Mouse (Mus musculus) right cerebral cortex, adult 18-20 months (tissue): ENCODE data around the gene Oxnad1.
"Not testable (repeated sequence)": the region's sequence is repeated elsewhere in the genome, so short reads cannot be mapped to it uniquely, and the experiment has no call there.

Experiments
- DNase-seq: peaks from one replicate; pipeline ENCODE4 v3.0.0; 2022; ENCODE audit warnings: mixed read lengths

The Oxnad1 gene

DNA sequence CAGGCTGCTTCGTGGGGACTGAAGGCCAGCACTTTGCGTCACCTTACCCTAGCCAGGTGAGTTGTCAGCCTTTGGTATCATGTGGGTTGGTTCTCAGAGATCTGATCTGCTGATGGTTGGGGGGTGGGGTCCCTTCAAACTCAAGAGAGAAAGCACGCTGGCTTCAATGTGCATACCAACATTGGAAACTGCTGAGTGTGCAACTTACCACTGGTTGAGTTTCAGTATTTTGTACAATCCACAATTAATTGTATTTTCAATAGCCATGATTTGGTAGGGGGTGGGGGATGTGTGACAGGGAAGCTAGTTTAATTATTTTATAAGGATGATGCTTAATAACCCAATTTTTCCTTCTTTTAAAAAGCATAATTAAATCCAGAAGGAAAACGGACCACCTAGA, 6.5 kb downstream of the Oxnad1 start:
- no peak for DNase-seq

DNA sequence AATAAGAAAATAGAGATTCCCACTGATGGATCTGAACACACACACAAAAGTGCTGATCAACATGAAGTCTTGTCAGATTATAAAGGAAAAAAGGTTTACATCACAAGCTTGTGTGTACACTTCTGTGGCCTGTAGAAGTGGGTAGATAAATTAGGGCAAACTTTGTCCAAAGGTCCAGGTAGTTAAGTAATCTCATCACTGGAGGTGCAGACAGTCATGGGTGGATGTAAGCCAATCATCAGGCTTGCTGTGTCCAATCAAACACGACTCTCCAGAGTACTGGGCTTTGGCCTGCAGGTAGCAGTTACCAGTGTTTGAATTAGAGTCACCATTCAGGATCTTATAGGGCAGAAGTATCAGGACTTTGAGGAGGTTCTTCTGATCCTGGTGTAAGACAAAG, 7.8 kb downstream of the Oxnad1 start:
- DNase-seq = no peak

DNA sequence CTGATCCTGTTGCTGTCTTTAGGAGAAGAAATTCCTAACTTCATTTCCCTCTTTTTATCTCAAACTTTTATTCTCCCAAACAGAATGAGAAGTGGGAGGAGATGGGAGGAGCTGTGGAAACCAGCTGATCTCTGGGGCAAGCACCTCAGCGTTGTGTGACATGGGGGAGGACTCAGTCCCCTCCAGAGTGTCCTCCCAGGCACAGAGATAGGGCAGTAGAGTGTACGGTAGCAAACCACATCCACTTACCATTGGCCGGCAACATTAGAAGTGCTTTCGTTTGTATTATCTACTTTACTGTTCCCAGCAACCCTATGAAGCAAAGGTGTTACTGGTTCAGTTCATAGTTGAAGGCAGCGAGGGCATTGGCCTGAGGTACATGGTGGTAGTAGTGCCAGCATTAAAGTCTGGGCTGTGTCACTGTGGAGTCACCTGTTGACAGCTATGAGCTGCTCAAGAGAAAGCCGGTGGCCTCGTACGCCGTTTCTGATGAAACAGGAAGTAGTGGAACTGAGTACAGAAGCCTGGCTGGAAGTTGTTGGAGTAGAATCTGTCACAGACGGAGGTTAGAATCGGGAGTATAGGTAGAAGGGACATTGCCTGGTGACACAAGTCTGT, 8.4 kb downstream of the Oxnad1 start:
- no peak for DNase-seq

DNA sequence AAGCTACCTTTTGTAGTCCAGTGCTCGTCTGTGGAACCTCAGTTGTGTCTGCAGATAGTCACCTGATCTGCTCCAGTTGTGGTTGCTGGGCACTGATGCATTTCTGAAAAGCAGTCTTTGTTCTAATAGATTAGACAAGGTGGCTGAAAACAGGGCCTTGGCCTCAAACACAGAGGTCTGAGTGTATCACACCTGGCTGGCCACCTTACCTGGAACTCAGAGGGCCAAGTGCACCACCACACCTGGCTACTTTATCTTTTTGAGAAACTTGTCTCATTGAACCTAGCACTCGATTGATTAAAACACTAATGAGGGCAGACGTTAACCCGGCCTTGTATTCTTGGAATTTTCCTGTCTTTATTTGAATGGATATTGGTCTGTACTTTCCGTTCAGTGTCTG, 10.5 kb downstream of the Oxnad1 start:
- no peak for DNase-seq

DNA sequence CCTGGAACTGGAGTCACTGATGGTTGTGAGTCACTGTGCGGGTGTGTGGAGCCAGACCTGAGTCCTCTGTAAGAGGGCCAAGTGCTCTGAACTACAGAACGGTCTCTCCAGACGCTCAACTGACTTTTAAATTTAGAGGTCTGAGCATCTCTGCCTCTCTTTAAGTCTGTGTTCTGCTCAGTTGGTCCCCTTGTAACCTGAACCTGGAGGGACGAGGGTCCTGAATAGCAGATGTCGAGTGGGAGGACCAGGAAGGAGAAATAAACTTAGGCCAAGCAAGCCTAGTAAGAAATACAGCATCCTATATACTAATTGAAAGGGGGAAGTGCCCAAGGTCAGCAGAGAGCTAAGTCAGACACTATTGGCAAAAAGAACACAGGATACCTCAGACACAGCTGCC, 11.6 kb downstream of the Oxnad1 start:
- DNase-seq = no peak

DNA sequence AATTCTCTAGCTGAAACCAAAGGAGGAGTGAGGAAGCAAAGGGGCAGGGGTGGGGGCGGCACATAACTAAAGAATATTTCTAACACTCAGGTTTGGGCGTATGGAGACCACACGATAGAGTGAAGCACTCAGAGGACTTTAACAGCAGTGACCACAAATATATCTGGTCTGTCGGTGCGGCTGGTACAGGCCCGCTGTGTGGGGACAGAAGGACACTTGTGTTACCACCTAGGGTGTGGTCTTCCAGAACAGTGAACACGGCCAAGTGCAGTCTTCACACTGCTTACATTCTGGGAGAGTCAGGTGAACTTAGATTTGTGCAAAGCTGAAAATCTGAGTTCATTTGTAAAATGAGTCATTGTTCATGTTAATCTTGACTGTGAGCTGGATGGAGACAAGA, 12.5 kb downstream of the Oxnad1 start:
- no peak for DNase-seq

DNA sequence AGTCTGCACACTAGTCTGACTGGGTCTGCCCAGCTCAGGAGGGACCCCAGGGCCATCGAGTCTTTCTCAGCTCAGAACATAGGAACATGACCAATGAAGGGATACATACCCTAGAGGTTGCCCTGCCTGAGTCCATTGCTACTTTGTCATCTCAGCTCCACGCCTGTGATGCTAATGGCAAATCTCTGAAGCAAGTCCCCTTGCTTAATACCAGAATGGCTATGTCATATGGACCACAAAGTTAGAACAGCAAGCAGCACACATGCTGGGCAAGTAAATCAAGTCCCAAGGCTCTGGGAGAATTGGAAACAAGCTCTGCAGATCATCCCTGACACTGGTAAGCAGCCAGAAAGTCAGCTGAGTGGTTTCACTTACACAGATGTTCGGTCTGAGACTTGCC, 13.8 kb downstream of the Oxnad1 start:
- DNase-seq = no peak

DNA sequence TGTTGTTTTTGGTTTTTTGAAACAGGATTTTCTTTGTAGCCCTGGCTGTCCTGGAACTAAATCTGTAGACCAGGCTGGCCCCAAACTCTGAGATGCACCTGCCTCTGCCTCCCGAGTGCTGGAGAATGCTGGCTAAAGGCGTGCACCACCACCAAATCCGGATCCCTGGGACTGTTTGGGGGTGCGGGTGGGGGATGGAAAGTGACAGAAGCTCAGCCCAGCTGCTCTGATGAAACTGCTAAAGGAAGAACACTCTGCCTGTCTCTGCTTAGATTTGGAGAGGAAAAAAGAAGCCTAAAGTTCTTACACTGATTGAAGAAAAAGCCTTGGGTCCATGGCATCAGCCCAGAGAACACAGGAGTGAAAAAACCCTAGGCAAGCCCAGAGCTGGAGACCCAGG, 18.4 kb downstream of the Oxnad1 start:
- DNase-seq = no peak

DNA sequence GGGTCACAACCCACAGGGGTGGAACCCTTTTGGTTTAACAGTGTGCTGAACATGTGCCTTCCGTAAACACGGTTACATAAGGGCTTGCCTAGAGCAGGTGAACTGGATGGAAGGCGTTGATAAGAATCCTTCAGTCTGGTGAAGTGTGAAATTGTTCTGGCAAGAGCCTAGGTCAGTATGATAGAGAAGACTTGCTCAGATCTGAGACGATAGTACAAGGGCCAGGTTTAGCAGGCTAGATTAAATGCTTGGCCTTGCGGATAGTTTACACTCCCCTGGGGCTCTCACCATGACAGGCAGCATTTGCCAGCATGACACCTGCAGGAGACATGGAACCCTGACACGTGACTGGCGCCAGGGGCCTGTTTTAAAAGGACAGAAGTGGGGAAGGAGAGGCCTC, 20.5 kb downstream of the Oxnad1 start:
- no peak for DNase-seq

DNA sequence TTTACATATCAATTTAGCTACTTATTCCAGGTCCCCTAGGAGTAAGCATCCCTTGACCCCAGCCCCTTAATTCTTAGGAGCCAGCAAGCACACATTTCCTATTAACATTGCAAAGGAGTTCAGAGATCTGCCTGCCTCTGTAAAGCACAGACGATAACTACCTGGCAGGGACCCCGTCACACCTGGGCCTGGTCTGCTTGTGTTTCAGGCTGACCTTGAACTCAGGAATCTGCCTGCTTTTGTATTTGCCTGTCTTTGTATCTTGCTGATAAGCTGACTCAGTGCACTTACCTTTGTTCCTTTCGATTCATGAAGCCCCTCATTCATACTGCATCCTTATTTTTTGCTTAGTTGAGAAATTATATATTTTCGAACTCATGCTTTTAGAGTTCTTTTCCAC, 21.7 kb downstream of the Oxnad1 start:
- no peak for DNase-seq

DNA sequence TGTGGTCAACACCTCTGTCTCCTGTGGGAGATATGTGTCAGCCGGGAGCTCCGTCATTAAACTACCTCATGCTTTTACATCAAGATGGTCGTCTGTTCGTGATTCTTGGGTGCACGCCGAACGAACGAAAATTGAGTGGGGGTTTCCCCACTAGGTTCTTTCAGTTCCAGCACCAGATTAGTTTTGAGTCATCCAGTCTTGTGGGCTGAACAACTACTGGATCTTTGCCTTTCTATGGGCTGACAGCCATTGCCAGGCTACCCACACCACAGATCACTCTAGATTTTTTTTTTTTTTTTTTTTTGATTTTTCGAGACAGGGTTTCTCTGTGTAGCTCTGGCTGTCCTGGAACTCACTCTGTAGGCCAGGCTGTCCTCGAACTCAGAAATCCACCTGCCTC, 26.9 kb downstream of the Oxnad1 start:
- DNase-seq = not testable (repeated sequence)

DNA sequence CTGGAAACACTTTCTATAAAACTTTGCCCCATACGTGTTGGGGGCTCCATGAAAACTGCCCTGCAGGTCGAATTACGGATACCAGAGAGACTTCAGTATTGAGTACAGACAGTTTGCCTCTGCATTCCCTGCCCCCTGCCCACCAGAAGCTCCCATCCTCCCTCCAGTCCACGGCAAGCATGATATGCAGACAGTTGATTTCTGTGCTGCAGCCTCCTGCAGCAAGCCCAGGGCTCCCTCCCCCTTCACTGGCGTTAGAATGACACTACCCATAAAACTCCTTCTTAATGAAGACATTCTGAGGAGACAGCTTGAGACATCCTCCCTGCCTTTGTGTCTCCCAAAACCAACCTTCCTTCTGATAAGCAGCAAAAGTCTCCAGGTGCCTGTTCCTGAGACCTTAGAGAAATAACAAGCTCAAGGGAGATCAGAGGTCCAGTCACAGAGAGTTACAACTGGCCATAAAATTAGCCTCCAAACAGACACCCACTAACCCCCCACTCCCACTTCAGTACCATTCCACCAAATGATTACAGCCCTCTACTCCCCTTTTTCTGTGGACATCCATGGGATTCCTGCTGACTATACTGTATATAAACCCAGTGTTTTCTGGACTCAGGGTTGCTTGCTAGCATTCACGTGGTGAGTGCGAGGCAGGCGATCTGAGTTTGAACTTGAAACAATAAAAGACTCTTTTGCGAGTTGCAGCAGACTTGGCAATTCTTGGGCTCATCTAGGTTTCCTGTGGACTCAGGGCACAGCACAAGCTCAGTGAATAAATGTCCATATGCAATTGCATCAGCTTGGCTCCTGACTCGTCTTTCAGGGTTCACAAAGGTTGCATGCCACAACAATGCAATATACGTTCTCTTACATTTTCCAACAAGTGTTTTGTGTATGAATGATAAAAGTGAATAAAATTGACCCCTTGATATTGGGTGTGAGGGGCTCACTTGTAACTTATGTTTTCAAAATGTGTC, 36.1 kb downstream of the Oxnad1 start:
- no peak for DNase-seq

DNA sequence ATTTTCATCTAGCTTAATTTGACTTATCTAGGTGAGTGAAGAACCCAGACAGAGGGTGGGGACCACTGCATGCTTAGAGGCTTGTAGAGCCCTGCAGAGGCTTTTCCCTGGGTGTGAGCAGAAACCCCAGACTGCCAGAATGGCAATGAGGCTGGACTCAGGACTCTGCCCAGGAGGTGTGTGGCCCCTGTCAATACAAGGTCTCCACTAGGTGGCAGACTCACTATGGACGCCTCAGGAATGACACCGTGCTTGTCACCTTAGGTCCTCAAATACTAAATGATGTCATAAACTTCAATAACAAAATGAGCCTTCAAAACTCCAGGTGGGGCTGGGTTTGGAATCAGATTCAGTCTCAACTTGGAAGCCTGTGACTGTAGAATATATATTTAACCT, 36.7 kb downstream of the Oxnad1 start:
- no peak for DNase-seq

DNA sequence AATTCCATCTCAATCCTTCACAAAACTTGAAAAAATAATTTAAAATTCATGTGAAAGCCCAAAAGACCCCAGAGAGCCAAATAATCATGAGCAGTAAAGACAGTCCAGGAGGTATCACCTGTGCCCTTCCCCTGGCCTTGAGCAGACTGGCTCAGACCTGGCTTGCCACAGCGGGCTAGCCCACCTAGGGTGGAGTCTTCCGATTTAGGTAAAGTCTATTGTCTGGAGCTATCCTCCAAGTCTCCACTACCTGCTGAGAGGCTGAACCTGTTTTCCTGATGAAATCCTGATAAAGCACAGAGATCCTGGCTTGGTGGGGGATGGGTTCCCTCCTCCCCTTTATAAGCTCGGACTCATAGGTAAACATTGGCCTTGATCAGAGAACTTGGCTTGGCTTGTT, 39.1 kb downstream of the Oxnad1 start:
- DNase-seq = no peak

DNA sequence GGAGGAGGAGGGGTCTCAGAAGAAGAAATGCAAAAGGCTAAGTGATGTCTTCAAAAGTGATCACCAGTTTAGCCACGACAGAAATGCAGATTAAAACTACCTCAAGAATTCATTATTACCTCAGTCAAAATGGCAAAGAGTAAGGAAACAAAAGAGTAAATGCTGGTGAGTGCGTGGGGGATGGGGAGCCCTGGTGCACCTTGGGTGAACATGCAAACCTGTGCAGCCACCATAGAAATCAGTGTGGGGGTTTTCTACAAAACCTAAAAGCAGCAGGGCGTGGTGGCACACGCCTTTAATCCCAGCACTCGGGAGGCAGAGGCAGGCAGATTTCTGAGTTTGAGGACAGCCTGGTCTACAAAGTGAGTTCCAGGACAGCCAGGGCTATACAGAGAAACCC, 40.1 kb downstream of the Oxnad1 start:
- not testable (repeated sequence) for DNase-seq

DNA sequence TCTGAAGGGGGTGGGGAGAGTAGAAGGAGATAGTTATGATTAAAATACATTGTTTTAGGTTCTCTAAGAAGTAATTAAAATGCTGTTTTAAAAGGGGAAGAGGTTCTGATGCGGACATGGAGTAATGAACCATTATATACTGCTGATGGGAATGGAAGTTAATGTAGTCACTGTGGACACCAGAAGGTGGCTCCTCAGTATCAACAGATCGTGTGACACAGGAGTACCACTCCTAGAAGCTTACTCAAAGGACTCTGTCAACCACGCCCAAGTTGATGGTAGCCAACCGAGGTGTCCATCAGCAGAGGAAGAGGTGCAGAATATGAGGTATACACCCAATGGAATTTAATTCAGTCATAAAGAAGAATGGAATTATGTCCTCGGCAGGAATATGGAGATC, 43.2 kb downstream of the Oxnad1 start:
- no peak for DNase-seq

DNA sequence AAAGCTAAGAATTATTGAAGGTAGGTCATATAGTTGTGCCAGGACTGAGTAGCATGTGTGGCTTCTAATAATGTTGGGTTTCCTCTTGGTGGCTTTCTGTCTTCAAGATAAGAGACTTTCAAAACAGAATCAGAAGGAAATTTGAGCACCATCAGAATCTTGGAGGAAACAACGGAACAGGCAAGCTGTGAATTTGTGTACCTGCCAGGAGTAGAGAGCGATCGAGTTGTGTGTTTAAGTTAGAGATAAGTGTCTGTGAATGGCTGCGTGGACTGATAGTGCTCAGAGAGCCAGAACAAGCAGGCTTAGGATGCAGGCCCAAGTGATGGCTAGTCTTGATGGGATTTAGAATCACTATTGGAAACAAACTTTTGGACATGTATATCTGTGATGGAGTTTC, 46.7 kb downstream of the Oxnad1 start:
- DNase-seq = no peak

DNA sequence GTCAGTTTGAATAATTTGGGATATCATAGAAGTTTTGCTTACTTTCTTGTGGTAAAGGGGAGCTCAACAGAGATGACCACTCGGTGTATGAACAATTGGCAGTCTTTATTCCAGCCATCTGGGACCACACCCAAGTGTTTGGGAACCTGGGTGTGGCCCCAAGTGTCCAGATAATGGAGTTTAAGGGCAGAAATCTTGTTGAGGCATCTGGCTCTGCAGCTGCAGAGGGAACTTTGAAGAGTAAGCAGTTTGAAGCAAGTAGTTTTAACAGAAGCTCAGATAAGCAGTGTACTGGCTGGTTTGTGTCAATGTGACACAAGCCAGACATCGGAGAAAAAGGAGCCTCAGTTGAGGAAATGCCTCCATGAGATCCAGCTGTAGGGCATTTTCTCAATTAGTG, 49.1 kb downstream of the Oxnad1 start:
- no peak for DNase-seq

DNA sequence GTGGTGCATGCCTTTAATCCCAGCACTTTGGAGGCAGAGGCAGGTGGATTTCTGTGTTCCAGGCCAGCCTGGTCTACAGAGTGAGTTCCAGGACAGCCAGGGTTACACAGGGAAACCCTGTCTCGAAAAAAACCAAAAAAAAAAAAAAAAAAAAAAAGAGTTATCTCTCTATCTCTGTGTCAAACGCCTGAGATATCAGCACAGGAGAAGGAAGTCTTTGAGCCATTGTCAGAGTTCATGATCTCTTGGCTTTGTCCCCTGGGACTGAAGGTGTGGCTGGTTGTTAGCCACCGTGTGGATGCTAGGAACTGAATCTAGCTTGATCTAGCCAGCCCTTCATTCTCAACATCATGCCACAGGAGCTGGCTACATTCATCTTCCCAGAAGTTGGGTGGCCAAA, 51.3 kb downstream of the Oxnad1 start:
- not testable (repeated sequence) for DNase-seq

DNA sequence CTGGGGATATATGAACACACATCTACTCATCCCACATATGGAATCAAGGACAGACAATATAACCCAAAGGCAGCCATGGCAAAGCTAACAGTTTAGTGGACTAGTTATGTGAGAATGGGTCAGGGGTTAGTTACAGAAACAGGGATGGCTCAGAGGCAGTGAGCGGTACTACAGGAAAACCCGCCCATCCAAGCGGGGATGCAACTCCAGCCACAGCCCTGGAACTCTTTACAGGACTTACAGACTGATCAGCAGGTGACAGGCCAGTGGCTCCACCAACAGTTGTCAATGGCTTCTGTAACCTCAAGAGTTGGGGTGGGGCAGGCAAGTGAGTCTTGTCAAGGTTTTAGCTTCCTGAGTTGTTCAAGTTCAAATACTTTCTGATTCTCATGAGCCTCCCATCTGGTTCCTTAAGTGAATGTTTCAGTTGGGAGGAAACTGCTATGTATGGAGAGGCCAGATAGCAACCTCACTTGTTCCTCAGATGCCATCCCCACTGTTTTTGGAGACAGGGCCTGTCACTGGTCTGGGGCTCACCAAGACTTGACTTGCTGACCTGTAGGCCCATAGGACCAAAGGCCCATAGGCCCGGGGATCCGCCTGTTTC, 55.3 kb downstream of the Oxnad1 start:
- no peak for DNase-seq

DNA sequence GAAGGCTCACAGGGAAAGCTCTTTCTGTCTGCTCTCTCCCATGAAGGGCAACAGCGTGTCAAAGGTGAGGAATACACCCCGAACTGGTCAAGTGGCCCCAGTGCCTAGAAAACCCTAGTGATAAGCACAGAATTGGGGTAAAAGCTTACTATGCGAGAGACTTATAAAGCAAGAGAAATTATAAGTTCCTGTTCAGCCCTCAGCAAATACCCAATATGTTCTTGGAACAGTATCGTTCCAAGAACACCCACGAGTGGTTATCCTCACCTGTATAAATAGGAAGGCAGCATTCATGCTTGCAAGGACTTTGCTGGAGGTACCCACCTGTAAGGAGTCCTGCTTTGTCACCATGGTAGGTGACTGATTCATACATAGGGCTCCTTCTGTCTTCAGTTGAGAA, 56.5 kb downstream of the Oxnad1 start, which contains the start of gene Msmb:
Gene Msmb, plus strand, starts transcription at position 301 of the 400 bp plus-strand sequence.
- no peak for DNase-seq

DNA sequence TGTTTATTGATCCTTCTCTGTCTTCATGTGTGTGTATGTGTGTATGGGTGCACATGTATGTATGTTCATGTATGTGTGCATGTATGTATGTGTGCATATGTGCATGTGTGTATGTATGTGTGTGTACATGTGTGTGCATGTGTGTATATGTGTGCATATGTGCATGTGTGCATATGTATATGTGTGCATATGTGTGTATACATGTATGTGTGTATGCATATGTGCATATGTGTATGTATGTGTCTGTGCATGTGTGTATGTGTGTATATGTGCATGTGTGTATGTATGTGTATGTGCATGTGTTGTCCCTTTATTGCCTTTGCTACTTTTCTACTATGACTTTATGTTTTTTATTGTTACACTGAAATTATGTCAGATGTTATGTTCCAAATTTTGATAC, 59.6 kb downstream of the Oxnad1 start:
- no peak for DNase-seq

DNA sequence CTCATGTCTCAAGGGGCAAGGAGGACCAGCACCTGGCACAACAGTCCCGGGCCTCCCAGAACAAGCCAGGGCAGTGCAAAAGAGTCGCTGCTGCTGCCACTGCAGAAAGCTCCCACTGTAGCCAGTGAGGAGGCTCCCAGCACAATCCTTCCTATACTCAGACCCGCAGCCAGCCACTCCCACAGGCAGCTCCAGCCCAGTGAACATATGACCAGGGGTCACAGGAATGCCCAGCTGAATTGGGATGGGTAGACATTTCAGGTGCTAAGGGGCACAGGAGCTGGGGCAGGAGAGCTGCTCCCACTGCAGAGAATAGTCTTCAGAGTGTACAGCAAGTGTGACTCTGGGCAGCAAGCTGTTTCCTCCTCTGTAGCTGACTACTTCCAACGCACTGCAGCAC, 60.2 kb downstream of the Oxnad1 start:
- DNase-seq = no peak
